Mouse (Mus musculus): ENCODE results near the gene Pla2g12a. TPM values are rescaled to one million over a fixed set of nuclear protein-coding genes. Genes with fewer than 3 reads are reported as not detected.

Gene Pla2g12a
- 35.9 and 39.9 TPM in 2 replicates for polyA plus RNA-seq (2015; fragmentation: Nextera tagmentation; extraction: Ambion mirVana)

DNA sequence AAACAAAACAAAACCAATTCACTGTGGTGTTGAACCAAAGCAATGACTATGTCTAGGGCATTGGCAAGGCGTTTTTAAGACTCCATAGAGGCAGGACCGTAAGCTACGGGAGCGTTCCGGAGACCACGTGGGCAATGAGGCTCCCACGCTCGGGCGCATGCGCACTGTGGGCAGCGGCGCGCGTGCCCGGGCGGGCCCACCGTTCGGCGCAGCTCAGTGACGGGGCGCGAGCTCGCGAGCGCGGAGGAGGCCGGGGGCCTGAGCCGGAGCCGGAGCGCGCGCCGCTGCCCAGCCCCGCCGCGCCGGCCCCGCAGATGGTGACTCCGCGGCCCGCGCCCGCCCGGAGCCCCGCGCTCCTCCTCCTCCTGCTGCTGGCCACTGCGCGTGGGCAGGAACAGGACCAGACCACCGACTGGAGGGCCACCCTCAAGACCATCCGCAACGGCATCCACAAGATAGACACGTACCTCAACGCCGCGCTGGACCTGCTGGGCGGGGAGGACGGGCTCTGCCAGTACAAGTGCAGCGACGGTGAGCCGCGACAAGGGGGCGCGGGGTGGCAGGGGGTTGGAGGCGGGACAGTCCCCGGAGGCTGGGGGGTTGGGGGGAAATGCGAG lies at the start of gene Pla2g12a:
TSS of gene Pla2g12a (plus strand) at position 202 of the 617 bp plus-strand sequence.

DNA sequence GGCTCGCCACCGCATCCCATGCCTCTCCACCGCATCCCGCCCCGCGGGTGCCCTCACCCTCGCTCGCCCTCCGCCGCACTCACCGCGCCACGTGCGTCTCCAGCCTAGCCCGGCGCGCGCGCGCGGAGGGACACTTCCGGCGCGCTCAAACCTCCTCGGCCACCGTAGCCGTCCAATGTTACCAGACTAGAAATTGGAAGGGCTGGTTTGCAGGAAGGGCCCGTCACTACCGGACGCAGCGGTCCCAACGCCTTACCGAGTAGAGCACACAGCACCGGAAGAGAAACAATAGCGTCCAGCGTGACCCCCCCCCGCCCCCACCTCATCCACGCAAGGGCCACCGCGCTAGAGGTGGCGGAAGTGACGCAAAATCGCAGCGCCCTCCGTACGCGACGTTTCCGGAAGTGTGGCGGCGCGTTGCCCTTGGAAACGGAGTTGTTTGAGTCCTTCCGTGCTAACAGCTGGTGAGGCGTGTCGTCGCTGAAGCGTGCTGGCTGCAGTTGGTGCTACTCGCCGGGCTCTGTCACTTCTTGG lies 47.3 kb upstream of the Pla2g12a start, which contains the start of gene Gar1:
TSS of gene Gar1 (minus strand) at position 362 of the 534 bp plus-strand sequence.

DNA sequence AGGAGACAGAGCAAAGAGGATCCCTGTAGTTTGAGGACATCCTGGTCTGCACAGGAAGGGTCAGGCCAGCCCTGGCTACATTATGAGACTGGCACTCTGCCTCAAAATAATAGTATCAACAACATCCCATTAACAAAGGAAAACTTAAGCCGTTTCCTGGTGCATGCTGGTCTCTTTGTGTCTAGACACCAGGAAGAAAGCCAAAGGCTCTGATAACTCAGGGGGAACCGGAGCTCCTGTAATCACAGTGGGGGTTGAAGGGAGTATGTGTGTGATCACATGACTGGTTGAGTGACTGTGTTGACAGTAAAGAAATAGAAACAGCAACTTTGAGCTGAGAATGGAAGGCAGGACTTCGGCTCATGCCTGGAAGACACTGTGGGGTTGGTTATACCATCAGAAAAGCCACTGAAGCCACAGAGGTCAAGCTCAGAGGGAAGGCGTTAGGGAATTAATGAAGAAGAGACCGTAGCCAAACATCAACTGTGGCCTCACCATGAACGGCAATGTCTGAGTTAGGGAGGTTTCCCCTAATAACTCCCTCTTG lies 42.9 kb upstream of the Pla2g12a start, which contains the start of gene Cfi:
TSS of gene Cfi (plus strand) at position 497 of the 547 bp plus-strand sequence.

DNA sequence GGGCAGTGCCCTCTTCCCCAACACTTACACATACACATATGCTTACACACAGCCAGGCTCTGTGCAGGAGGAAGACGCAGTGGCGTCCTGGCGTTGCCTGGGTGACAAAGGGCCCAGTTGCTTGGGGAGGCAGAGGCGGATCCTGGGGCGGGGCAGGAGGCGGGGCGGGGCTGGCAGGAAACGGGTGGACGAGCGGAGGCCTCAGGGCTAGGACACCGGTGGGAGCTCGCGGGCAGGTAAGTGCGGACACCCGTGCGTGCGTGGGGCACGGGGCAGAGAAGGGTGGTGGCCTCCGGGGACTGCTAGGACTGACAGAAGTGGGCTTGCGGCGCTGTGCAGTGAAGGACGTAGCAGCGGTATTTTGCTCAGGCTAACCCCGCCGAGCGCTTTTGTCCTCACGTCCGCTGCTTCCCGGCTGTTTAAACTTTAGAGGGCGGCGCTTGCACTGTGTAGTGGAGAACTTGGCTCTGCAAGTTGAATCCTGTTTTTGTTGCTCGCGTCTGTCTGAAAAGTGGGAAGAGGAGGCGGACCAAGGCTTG lies 22.9 kb downstream of the Pla2g12a start, which contains the start of gene Casp6:
TSS of gene Casp6 (plus strand) at position 155 of the 539 bp plus-strand sequence.

Other genes with a start within 250 kb of the Pla2g12a start
- 8.0 and 11.5 TPM in 2 replicates for gene Egf, start 123.3 kb upstream of the Pla2g12a start, polyA plus RNA-seq (2015; fragmentation: Nextera tagmentation; extraction: Ambion mirVana)
- not detected in 2 replicates for gene Lrit3, start 74.6 kb upstream of the Pla2g12a start, polyA plus RNA-seq (2015; fragmentation: Nextera tagmentation; extraction: Ambion mirVana)
- not detected in 2 replicates for gene Rrh, start 56.0 kb upstream of the Pla2g12a start, polyA plus RNA-seq (2015; fragmentation: Nextera tagmentation; extraction: Ambion mirVana)
- 25.3 and 29.0 TPM in 2 replicates for gene Gar1, start 47.2 kb upstream of the Pla2g12a start, polyA plus RNA-seq (2015; fragmentation: Nextera tagmentation; extraction: Ambion mirVana)
- 0.13 and 0.27 TPM in 2 replicates for gene Cfi, start 42.7 kb upstream of the Pla2g12a start, polyA plus RNA-seq (2015; fragmentation: Nextera tagmentation; extraction: Ambion mirVana)
- 16.2 and 17.8 TPM in 2 replicates for gene Casp6, start 22.8 kb downstream of the Pla2g12a start, polyA plus RNA-seq (2015; fragmentation: Nextera tagmentation; extraction: Ambion mirVana)
- gene Mcub, start 91.6 kb downstream of the Pla2g12a start, polyA plus RNA-seq (2015; fragmentation: Nextera tagmentation; extraction: Ambion mirVana), result 2.1 and 2.4 TPM in 2 replicates
- 12.9 and 14.7 TPM in 2 replicates for gene Sec24b, start 182.9 kb downstream of the Pla2g12a start, polyA plus RNA-seq (2015; fragmentation: Nextera tagmentation; extraction: Ambion mirVana)

Measured in skeletal muscle tissue, postnatal 0 days (tissue).